Mouse (Mus musculus) neural tube, embryonic 11.5 days (tissue): Measurements from ENCODE around the gene Slc29a2. TPM values are rescaled to one million over a fixed set of nuclear protein-coding genes. Genes with fewer than 3 reads are reported as not detected.

Experiments
- ATAC-seq: fragments of 200-750 bp; cut with Nextera tagmentation; 2 replicates; pipeline ENCODE4 v1.8.0; 2017; ENCODE audit warnings: moderate number of reproducible peaks, mild to moderate bottlenecking, moderate TSS enrichment, moderate library complexity; ENCODE audit not compliant: insufficient read depth, low FRiP score, low TSS enrichment
- DNase-seq: peaks from one replicate; pipeline ENCODE4 v3.0.0-alpha.2; 2015; ENCODE audit warnings: low spot score
- H3K27ac ChIP-seq: fragments of 300-500 bp; sonication (generic); 2 replicates; pipeline ENCODE4 v1.5.1; 2014; ENCODE audit warnings: low read depth, mild to moderate bottlenecking, low read length
- H3K27me3 ChIP-seq: fragments of 300-500 bp; sonication (generic); 2 replicates; pipeline ENCODE4 v1.6.1; 2014; ENCODE audit warnings: mild to moderate bottlenecking, low read length, mixed read lengths; ENCODE audit not compliant: control insufficient read depth, insufficient read depth
- H3K36me3 ChIP-seq: fragments of 300-500 bp; sonication (generic); 2 replicates; pipeline ENCODE4 v1.6.1; 2014; ENCODE audit warnings: mild to moderate bottlenecking, low read length, moderate library complexity, mixed read lengths; ENCODE audit not compliant: control insufficient read depth, insufficient read depth
- H3K4me1 ChIP-seq: fragments of 300-500 bp; sonication (generic); 2 replicates; pipeline ENCODE4 v1.6.1; 2014; ENCODE audit warnings: low read length, mixed read lengths; ENCODE audit not compliant: control insufficient read depth, insufficient read depth
- H3K4me2 ChIP-seq: fragments of 300-500 bp; sonication (generic); 2 replicates; pipeline ENCODE4 v1.6.1; 2014; ENCODE audit warnings: low read depth, mild to moderate bottlenecking, moderate library complexity
- H3K4me3 ChIP-seq: fragments of 300-500 bp; sonication (generic); 2 replicates; pipeline ENCODE4 v1.5.1; 2014; ENCODE audit warnings: low read depth, low read length
- H3K9ac ChIP-seq: fragments of 300-500 bp; sonication (generic); 2 replicates; pipeline ENCODE4 v1.6.1; 2014; ENCODE audit warnings: mild to moderate bottlenecking, low read length
- H3K9me3 ChIP-seq: fragments of 300-500 bp; sonication (generic); 2 replicates; pipeline ENCODE4 v1.6.1; 2016; ENCODE audit warnings: low read length; ENCODE audit not compliant: control insufficient read depth
- WGBS: fragments of 180-500 bp; shearing (Covaris S2); extraction: QIAGEN DNeasy Blood & Tissue Kit; methylation state at CpG from one replicate; pipeline ENCODE4 v1.1.7; 2014; 5-methylcytosine and 5-hydroxymethylcytosine counted together
- polyA plus RNA-seq: library from polyadenylated mRNA; unstranded; fragments of >200 nt; fragmentation: Nextera tagmentation; extraction: Ambion mirVana; gene quantifications from 2 replicates; pipeline ENCODE4 v1.2.1, GENCODE M21; 2014

Slc29a2 gene
- polyA plus RNA-seq, 1 experiment from 2014 or later, result 6.2 TPM

DNA sequence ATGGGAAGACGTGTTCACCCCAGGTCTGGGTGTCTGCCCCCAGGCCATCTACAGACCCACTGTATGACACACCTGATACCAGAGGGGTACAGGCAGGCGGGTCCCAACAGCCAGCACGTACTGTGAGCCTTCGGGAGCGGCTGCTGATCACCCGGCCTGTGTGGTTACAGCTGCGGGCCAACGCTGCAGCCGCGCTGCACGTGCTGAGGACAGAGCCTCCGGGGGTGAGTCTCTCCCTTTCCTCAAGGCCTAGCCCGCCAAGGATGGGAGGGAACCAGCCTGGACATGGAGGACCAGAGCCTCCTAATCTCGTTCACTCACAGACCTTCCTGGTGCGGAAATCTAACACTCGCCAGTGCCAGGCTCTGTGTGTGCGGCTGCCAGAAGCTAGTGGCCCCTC, 27.4 kb downstream of the Slc29a2 start:
- Histone ChIP-seq H3K36me3 (peaks cover 6% of the 10 kb centered on the region), H3K4me3 (peak overlapping the region; percentile 12; the same call in 1 of the 2 replicates), H3K9ac (peak overlapping the region; percentile 23), H3K27me3 (peaks cover 34% of the 10 kb centered on the region), H3K4me1 (no peaks in the 10 kb centered on the region), H3K9me3 (no peaks in the 10 kb centered on the region), H3K27ac (no peak overlapping the region), H3K4me2 (no peak overlapping the region)
- 8% methylated on average over 17 of the region's 17 CpGs for WGBS
- DNase-seq (no peak), ATAC-seq (no peak)

DNA sequence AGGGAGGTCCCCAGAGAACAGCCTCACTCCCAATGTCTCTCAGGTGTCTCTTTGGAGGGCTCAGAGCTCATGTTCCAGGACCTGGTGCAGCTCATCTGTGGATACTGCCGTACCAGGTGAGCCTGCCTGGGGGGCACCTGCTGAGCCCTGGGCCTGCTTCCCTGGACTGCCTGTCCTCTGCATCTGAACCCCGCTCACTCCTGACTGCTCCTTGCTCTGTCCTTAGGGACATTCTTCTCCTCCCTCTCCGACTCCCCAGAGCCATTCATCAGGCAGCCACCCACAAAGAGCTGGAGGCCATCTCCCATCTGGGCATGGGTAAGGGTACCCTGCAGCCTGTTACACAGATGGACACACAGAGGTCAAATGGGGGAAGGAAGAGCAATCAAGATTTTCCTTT, 27.9 kb downstream of the Slc29a2 start:
- DNase-seq (no peak), ATAC-seq (no peak)
- Histone ChIP-seq H3K9me3 (no peaks in the 10 kb centered on the region), H3K27ac (no peak overlapping the region), H3K4me1 (no peaks in the 10 kb centered on the region), H3K4me3 (no peak overlapping the region), H3K36me3 (peaks cover 2% of the 10 kb centered on the region; the same call in 1 of the 2 replicates), H3K27me3 (peaks cover 34% of the 10 kb centered on the region), H3K9ac (peak overlapping the region; percentile 23), H3K4me2 (no peak overlapping the region)
- 29% methylated on average over 3 of the region's 3 CpGs for whole genome bisulfite sequencing

DNA sequence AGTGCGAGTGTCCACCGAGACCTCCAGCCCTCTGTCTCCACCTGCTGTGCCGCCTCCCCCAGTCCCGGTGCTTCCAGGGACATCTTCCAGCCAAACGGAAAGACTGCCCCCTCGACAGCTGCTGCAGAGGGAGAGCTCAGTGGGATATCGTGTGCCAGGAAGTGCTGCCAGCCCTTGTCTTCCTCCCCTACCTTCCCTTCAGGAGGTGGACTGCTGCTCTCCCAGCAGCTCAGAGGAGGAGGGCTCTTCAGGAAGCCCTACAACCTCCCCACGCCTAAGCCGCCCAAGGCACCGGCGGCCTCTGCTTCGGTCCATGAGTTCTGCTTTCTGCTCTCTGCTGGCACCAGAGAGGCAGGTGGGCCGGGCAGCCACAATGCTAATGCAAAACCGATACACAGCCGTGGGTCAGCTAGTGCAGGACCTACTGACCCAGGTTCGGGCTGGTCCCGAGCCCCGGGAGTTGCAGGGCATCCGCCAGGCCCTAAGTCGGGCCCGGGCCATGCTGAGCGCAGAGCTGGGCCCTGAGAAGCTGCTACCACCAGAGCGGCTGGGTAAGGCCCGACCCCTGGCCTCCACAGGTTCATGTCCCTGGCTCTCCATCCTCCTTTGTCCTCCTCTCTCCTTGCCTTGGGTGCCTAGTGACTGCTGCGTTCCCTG, 28.6 kb downstream of the Slc29a2 start:
- Histone ChIP-seq H3K9ac (no peak overlapping the region), H3K27me3 (peaks cover 34% of the 10 kb centered on the region), H3K27ac (no peak overlapping the region), H3K36me3 (peaks cover 2% of the 10 kb centered on the region; the same call in 1 of the 2 replicates), H3K4me3 (no peak overlapping the region), H3K9me3 (no peaks in the 10 kb centered on the region), H3K4me1 (no peaks in the 10 kb centered on the region), H3K4me2 (no peak overlapping the region)
- ATAC-seq (no peak), DNase-seq (no peak)
- WGBS, result 23% methylated on average over 25 of the region's 25 CpGs

DNA sequence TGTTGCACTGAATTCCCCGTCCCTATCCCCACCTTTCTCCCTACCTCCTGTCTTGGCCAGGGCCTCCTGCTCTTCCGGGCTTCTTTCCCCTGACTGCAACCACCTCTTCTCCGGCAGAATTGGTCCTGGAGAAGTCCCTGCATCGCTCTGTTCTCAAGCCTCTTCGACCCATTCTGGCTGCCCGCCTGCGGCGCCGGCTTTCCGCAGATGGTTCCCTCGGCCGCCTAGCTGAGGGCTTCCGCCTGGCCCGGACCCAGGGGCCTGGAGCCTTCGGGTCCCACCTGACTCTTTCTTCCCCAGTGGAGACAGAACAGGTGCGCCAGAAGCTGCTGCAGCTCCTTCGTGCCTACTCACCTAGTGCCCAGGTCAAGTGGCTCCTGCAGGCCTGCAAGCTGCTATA, 29.2 kb downstream of the Slc29a2 start:
- WGBS, result 63% methylated on average over 17 of the region's 17 CpGs
- Histone ChIP-seq H3K9ac (no peak overlapping the region), H3K4me2 (no peak overlapping the region), H3K27ac (no peak overlapping the region), H3K9me3 (no peaks in the 10 kb centered on the region), H3K4me3 (no peak overlapping the region), H3K27me3 (peaks cover 34% of the 10 kb centered on the region), H3K36me3 (peaks cover 2% of the 10 kb centered on the region; the same call in 1 of the 2 replicates), H3K4me1 (no peaks in the 10 kb centered on the region)
- ATAC-seq (no peak), DNase-seq (no peak)

DNA sequence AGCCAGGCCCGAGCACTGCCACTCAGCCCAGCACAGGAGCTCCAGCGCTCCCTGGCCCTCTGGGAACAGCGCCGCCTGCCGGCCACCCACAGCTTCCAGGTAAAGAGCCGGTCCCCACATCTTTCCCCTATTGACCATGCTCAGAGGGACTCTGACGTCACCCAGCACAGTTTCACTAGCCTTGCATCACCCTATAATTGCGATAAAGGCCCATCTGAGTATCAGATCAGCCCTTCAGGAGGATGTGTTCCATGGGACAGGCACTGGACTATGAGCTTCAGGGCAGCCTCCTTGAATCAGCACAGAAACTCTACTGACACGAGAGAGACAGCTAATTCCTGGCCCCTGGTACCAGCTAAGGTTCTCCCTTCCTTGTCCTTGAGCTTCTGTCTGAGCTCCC, 30.2 kb downstream of the Slc29a2 start:
- Histone ChIP-seq H3K4me3 (no peak overlapping the region), H3K9ac (no peak overlapping the region), H3K9me3 (no peaks in the 10 kb centered on the region), H3K27ac (no peak overlapping the region), H3K27me3 (peaks cover 34% of the 10 kb centered on the region), H3K4me2 (no peak overlapping the region), H3K36me3 (no peaks in the 10 kb centered on the region), H3K4me1 (0 out of 2 replicates have a peak, but pooled peaks cover 7% of the 10 kb centered on the region)
- peak; percentile 74 for DNase-seq
- 23% methylated on average over 9 of the region's 9 CpGs for WGBS
- no peak for ATAC-seq

DNA sequence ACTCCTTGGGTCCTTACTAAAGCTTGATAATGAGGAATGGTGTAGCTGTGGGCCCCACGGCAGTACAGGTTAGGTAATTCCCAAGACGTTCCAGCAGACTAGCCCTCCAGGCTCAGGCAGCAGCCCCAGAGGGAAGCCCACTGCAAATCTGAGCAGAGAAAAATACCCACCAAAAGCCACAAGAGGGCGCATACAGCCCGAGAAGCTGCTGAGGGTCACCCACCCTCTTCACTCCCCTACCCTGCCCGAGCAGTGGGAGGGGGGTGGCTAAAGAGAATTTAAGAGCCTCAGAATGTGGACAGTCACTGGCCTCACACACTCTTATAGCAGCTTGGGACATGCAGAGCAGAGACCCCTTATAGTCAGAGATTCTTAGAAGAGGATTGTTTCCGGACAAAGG, 32.6 kb downstream of the Slc29a2 start:
- Histone ChIP-seq H3K9ac (no peak overlapping the region), H3K27ac (no peak overlapping the region), H3K4me3 (no peak overlapping the region), H3K9me3 (no peaks in the 10 kb centered on the region), H3K4me1 (0 out of 2 replicates have a peak, but pooled peaks cover 12% of the 10 kb centered on the region), H3K4me2 (no peak overlapping the region), H3K27me3 (peaks cover 26% of the 10 kb centered on the region), H3K36me3 (no peaks in the 10 kb centered on the region)
- DNase-seq, result peak; percentile 77
- ATAC-seq, result peak; percentile 42; the same call in 1 of the 2 replicates
- 8% methylated on average over 6 of the region's 6 CpGs for WGBS

DNA sequence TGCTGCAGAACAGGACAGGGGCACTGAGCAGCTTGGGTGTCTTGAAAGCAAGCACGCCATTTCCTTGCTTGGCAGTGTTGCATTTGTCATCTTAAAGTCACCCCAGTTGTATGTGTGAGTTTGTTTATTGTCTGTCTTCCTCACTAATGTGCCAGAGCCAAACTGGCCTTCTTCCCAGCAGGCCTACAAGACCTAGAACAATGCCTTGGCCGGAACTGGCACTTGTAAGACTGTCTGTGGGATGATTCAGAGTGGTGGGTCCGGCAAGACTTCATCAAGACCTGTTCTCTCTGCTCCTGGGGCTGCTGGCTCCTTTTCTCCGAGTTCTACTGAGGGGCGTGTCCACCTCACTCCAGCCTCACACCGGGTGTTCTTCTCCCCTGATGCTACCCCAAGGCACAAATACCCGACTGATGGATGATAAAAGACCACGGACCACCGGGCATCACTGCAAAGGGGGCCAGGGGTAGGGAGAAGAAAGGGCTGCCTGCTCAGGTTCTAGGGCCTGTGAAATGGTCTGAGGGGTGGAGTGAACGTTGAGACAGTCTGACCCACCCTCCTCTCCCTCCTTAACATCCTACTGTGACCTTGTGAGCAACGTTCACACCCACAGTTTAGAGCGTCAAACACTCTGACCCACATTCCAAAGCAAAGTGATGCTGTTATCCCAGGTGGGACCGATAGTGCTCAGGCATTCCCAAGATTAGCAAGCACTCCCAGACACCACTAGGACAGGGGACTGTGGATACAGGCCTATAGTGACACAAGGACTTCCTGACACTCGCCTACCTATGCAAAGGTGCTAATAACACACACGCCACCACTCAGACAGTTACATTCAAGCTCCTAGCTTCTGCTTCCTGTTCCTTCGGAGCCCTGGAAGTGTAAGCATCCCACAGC, 34.5 kb downstream of the Slc29a2 start:
- 0 out of 2 replicates have a peak overlapping the region, but pooled peaks have one; percentile 20 for H3K9ac ChIP-seq
- peak; percentile 7 for DNase-seq
- no peak for ATAC-seq
- H3K27me3 ChIP-seq, result peaks cover 7% of the 10 kb centered on the region
- no peak overlapping the region for H3K27ac ChIP-seq
- H3K4me3 ChIP-seq, result no peak overlapping the region
- 21% methylated on average over 16 of the region's 16 CpGs for WGBS
- no peaks in the 10 kb centered on the region for H3K9me3 ChIP-seq
- H3K4me1 ChIP-seq, result 0 out of 2 replicates have a peak, but pooled peaks cover 12% of the 10 kb centered on the region
- H3K4me2 ChIP-seq, result no peak overlapping the region
- H3K36me3 ChIP-seq, result no peaks in the 10 kb centered on the region

DNA sequence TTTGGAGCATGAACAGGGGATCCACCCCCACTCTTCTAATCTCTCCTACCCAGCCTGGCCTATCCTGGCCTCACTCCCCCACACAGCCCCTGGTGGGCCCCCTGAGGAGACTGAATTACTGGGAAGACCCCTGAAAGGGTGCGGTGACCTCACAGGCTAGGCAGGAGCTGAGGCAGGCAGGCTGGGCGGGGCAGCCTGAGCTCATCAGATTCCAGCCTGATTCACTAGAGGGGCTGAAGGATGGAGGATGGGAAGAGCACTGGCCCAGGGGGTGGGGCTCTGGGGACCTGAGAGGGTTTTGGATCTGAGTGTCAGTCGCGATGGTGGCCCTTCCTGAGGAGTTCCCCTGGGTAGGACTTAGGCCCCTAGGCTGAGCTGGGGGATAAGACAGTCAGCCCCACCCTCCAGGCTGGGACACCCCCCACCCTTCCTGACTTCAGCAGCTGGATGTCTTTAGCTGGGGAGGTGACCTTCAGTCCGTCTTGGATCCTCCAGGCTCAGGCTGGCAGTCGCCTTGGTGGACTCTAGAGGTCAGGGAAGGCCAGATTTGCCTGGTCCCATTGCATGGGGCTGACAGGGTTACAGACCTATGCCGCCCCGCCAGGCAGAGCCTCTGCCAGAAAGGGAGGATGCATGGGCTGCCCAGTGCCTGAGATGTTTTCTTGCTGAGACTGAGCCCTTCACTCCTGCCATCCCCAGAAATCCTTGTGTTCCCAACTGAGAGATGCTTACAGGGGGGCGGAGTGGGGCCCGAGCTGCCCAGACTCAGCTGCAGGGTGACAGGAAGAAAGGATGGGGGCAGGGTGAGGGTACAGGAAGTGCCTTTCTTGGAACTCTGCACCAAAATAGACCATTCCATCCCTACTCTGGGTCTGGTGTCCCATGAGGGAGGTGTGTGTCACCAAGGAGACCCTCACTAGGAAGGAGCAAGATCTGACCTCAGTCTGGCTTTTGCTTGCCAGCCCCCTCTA, 35.4 kb downstream of the Slc29a2 start:
- no peak overlapping the region for H3K4me2 ChIP-seq
- no peak for ATAC-seq
- H3K27me3 ChIP-seq, result no peaks in the 10 kb centered on the region; the same call in 1 of the 2 replicates
- WGBS, result 17% methylated on average over 10 of the region's 10 CpGs
- no peak for DNase-seq
- no peak overlapping the region for H3K4me3 ChIP-seq
- H3K9me3 ChIP-seq, result no peaks in the 10 kb centered on the region
- peak overlapping the region; percentile 20; the same call in 1 of the 2 replicates for H3K9ac ChIP-seq
- no peak overlapping the region for H3K27ac ChIP-seq
- 0 out of 2 replicates have a peak, but pooled peaks cover 12% of the 10 kb centered on the region for H3K4me1 ChIP-seq
- H3K36me3 ChIP-seq, result no peaks in the 10 kb centered on the region
